Mouse (Mus musculus): ENCODE data around the gene Chpf2. TPM values are rescaled to one million over a fixed set of nuclear protein-coding genes. Genes with fewer than 3 reads are reported as not detected.

Gene Chpf2
- polyA plus RNA-seq, 1 experiment from 2014 or later = 52.0 TPM

DNA sequence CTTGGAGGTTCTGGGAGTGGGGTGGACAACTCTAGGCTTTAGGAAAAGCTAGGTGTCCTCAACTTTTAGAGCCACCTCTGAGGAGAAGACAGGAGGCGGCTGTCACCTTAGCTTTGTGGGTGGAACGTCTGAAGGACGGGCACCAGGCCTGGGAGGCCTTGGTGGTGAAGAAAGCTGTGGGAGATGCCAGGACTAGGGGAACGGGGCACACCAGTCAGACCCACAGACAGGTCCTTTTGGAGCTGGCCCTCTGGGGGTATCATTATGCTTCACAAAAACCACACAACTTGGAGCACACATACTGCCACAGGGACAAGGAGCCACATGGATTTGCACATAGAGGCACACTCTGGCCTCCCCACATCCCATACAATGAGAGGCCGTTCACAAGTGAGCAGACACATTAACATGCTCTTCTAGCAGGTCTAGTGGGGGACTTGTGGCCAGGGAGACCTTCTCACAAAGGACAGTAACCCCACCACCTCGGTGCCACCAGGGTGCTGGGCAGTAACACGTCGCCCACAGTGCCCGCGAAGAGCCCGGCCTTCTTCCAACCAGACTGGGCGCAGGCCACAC lies 17.6 kb downstream of the Chpf2 start:
- TF ChIP-seq CTCF (IDR thresholded peaks at IDR 0.05) = no peak
- ChIA-PET CTCF (interaction anchor here (0.8 to 1.0 kb wide), 2 partner anchors 8 to 24 kb away, joined by 3 to 4 read pairs; no protein-coding TSS in a partner anchor), POLR2A (interaction anchor here (1.4 to 1.9 kb wide), 3 partner anchors 11 to 26 kb away, joined by 3 to 7 read pairs (median 4); no protein-coding TSS in a partner anchor)
- DNase-seq (ENCODE audit: low read depth, low spot score) (no peak), ATAC-seq (no peak)
- no peaks in the 10 kb centered on the region for H3K27me3 ChIP-seq
- in situ Hi-C loops (cut with MboI; ENCODE audit: low pct_unique_long_range_greater_than_20kb) = no loop called here

DNA sequence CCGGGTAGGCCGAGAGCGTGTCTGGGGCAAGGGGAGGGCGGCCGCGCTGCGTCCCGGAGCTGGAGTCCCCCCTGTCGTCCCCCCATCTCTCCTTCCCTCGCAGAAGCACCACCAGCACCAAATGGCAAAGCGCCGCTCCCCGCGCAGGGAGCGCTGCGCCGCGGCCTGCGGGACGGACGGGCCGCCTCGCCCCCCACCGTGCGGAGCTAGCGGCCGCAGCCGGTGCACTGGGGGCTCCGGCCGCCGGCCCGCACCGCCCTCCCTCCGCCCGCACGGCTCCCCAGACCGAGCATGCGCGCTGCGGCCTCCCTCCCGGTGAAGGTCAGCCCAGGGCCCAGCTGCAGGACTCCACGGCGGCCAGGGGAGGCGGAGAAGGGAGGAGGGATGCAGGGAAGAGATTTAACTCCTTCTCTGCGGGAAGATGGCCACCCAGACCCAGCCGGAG lies 18.1 kb downstream of the Chpf2 start:
- DNase-seq (ENCODE audit: low read depth, low spot score) (no peak), ATAC-seq (peak; percentile 44)
- ChIA-PET CTCF (interaction anchor here (1.0 to 1.1 kb wide), 2 partner anchors 24 to 44 kb away, joined by 3 read pairs; no protein-coding TSS in a partner anchor), POLR2A (interaction anchor here (1.4 to 1.9 kb wide), 3 partner anchors 11 to 26 kb away, joined by 3 to 7 read pairs (median 4); no protein-coding TSS in a partner anchor)
- H3K27me3 ChIP-seq = no peaks in the 10 kb centered on the region
- in situ Hi-C loops (cut with MboI; ENCODE audit: low pct_unique_long_range_greater_than_20kb) = no loop called here
- no peak for TF ChIP-seq CTCF (IDR thresholded peaks at IDR 0.05)

DNA sequence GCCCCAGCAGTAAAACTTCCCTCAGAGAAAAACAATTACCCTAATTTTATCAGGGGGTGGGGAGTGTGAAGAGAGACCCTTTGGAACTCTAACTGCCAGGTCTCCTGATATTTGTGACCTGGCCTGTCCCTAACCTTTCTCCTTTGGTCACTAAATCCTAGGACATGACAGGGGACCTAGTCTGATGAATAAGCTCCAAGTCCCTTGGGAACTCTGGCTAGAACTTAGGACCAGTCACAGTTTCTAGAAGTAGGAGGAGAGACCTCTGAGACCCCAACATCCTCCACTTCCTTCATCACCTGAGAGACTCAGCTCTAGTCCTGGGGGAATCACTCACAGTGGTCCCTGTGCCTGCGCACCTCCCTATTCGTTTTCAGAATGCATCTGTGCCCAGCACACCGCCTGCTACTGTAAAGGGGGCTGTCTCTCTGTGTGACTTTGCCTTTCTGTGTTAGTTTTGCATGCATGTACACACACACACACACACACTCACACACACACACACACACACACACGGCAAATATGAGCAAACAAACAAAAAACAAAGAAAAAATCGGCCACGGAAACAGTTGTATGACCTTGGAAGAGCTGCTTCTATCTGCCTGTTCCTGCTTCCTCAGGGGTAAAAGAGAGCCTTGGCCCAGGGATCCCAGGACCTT lies 18.9 kb downstream of the Chpf2 start:
- in situ Hi-C loops (cut with MboI; ENCODE audit: low pct_unique_long_range_greater_than_20kb) = no loop called here
- DNase-seq (ENCODE audit: low read depth, low spot score) (no peak), ATAC-seq (no peak)
- no peaks in the 10 kb centered on the region for H3K27me3 ChIP-seq
- ChIA-PET CTCF (interaction anchor here (1.1 kb wide), 1 partner anchor 43 kb away, joined by 3 read pairs; no protein-coding TSS in a partner anchor), POLR2A (interaction anchor here (0.6 to 1.9 kb wide), 3 partner anchors 10 to 131 kb away, joined by 3 to 7 read pairs (median 3); no protein-coding TSS in a partner anchor)
- TF ChIP-seq CTCF (IDR thresholded peaks at IDR 0.05) = no peak

DNA sequence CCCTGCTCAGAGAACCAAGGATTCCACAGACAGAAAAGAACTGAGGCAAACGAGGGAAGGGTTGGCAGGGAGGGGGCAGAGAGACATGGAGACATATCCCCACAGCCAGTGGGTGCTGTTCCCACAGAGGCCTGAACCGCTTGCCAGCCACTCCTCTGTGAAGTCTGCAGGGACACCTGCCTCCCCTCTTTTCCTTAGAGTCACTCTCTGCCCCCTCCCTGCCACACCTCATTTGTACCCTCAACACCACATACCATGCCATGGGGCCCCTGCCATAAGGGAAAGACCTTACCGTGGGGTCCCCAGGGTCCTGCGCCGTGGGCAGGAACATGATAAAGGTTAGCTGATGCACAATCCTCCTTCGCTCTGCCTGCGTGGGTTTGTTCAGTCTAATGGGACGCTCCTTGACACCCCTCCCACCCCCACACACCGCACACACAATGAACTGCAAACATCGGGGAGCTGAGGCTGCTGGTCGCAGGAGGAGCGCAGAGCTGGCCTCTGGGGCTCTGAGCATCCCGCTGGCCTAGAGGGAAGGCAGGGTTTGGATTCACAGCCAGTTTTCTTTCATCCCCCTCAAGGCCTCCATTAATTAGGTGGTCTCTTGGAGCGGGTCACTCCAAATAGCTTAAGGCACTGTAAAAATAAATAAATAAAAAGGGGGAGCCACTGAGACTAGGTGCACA lies 19.6 kb downstream of the Chpf2 start:
- in situ Hi-C loops (cut with MboI; ENCODE audit: low pct_unique_long_range_greater_than_20kb) = no loop called here
- CTCF ChIA-PET = interaction anchor here (1.1 kb wide), 1 partner anchor 43 kb away, joined by 3 read pairs; no protein-coding TSS in a partner anchor
- POLR2A ChIA-PET = interaction anchor here (0.5 to 0.6 kb wide), 2 partner anchors 30 to 131 kb away, joined by 3 read pairs; no protein-coding TSS in a partner anchor

DNA sequence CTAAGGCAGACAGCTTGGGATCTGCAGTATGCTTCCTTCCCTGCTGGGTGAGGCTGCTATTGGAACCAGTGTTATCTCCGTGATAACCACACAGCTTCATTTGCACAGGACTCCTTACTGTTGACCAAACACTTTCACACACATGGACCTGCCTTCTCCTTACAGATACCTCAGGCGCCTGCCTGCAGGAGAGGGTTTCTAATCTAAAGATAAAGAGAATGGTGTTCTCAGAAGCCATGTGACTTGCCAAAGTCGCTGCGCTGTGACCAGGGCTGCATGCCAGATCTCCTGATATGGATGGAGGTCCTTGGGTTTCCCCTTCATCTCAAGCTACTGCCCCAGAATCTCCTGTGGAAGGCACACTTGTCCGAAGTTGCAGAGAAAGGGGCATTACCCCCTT lies 22.8 kb downstream of the Chpf2 start:
- ATAC-seq (no peak), DNase-seq (ENCODE audit: low read depth, low spot score) (no peak)
- CTCF ChIA-PET = interaction anchor here (3.8 kb wide), 1 partner anchor 15 kb away, joined by 11 read pairs; the partner anchor contains the start of gene Smarcd3
- no peaks in the 10 kb centered on the region for H3K27me3 ChIP-seq
- no peak for TF ChIP-seq CTCF (IDR thresholded peaks at IDR 0.05)
- POLR2A ChIA-PET = interaction anchor here (0.5 kb wide), 1 partner anchor 184 kb away, joined by 4 read pairs; no protein-coding TSS in a partner anchor
- in situ Hi-C loops (cut with MboI; ENCODE audit: low pct_unique_long_range_greater_than_20kb) = no loop called here

More for the DNA sequence above, 19.6 kb downstream of the Chpf2 start:
- TF ChIP-seq CTCF (IDR thresholded peaks at IDR 0.05) = no peak
- ATAC-seq (no peak), DNase-seq (ENCODE audit: low read depth, low spot score) (no peak)
- H3K27me3 ChIP-seq = no peaks in the 10 kb centered on the region

DNA sequence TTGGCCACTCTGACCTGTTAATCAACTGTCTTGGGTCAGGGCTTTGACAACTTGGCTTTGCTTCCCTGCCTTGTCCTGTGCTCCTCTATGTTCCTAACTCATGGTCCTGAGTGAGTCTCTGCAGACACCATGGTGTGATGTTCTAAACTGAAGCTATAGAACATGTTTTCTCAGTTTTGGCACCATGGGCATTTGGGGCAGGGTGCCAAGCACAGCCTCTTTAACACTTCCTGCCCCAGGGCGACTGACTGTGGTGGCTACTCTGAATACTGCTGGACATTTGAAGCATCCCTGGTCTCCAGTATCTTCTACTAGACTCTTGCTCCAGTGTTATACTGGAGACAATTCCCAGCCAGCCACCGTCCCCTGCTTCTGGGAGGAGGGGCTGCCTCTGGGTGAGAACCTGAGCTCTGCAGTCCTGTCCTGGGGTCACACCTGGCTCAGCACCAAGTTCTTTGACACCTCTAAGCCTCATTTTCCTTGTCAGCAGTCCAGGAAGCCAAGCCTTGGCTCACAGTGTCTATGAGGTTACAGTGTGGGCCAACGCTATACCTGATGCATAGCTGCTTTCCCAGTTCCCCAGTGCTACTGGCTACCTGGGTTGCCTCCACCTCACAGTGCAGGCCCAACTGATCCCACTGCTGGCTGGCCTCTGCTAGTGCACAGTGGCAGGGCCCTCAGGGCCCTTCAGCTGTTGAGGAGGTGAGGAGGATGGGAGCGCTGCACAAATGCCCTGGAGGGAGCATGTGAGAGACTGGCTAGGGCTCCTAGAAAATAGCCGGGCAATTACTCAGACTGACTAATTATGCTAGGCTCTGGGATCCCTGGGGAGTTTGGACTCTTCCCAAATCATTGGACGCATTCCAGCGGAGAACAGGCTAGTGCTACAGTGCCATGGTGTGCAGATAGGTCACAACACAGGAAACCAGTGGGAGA lies 25.1 kb downstream of the Chpf2 start:
- ChIA-PET POLR2A (interaction anchor here (0.8 to 2.5 kb wide), 6 partner anchors 10 to 17 kb away, joined by 3 to 20 read pairs (median 4); no protein-coding TSS in a partner anchor), CTCF (interaction anchor here (1.1 to 3.8 kb wide), 5 partner anchors 11 to 102 kb away, joined by 3 to 11 read pairs (median 8); partner anchors contain the start of gene Smarcd3)
- no peaks in the 10 kb centered on the region for H3K27me3 ChIP-seq
- DNase-seq (ENCODE audit: low read depth, low spot score) = peak; percentile 99
- no peak for TF ChIP-seq CTCF (IDR thresholded peaks at IDR 0.05)
- peak; percentile 96 for ATAC-seq
- in situ Hi-C loops (cut with MboI; ENCODE audit: low pct_unique_long_range_greater_than_20kb) = no loop called here

DNA sequence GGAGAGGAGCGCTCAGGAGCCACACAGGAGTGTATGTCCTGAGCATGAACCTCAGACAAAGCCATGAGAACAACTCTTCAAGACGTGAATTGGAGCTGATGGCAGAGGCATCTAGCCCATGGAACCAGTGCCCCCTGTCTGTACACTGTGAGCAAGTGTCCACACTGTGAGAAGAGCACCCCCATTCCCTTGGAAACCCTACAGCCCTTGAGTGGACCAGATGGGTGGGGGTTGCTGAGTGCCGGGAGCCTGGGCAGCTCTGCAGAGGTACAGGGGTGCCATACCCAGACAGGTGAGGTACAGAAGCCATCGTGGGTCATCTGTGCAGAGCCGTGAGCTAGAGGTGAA lies 25.7 kb downstream of the Chpf2 start:
- in situ Hi-C loops (cut with MboI; ENCODE audit: low pct_unique_long_range_greater_than_20kb) = no loop called here
- no peak for DNase-seq (ENCODE audit: low read depth, low spot score)
- peak; percentile 2 for ATAC-seq

DNA sequence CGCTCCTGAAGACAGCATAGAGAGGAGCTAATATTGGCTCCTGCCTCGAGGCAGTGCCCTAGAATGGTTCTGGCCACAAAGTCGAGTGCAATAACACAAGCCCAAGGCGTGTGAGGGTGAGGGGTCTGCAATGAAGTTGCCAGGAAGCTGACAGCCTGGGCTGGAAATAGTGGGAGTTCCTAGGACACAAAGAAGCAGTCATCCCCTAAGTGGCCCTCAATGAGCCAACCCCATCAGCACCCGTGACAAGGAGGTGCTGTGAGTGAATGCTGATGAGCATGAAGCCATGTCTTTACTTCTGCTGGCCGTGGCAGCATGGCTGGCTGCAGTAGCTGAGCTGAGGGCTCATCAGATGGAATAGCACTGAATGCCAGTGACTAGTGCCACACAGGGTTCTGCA lies 28.6 kb downstream of the Chpf2 start:
- in situ Hi-C loops (cut with MboI; ENCODE audit: low pct_unique_long_range_greater_than_20kb) = no loop called here
- DNase-seq (ENCODE audit: low read depth, low spot score) = no peak
- ATAC-seq = no peak
- ChIA-PET CTCF (no interaction called here), POLR2A (interaction anchor here (0.6 to 2.2 kb wide), 3 partner anchors 9 to 17 kb away, joined by 3 to 7 read pairs (median 3); partner anchors contain the start of gene Smarcd3)
- TF ChIP-seq CTCF (IDR thresholded peaks at IDR 0.05) = no peak
- no peaks in the 10 kb centered on the region for H3K27me3 ChIP-seq

More for the DNA sequence above, 25.7 kb downstream of the Chpf2 start:
- CTCF ChIA-PET = interaction anchor here (0.8 to 3.8 kb wide), 5 partner anchors 8 to 20 kb away, joined by 3 to 11 read pairs (median 8); partner anchors contain the start of gene Smarcd3
- TF ChIP-seq CTCF (IDR thresholded peaks at IDR 0.05) = no peak
- POLR2A ChIA-PET = interaction anchor here (1.0 to 2.5 kb wide), 3 partner anchors 9 to 14 kb away, joined by 3 to 20 read pairs (median 5); no protein-coding TSS in a partner anchor
- H3K27me3 ChIP-seq = no peaks in the 10 kb centered on the region

DNA sequence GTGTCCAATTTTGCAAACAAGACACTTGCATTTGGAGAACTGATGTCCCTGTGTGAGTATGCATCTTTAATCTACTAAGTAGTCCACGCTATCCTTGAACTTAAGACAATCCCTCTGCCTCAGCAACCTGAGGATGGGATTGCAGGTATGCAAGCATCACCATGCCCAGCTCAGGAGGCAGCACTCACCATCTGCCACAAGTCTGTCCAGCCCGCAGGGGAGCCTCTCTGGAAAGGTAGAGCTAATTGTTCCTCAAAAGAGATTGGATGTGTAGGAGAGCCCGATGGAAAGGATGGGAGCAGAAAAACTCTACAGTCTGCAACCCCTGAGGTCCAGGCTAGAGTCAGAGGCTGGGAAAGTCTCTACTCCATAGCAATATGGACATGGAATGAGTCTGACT lies 32.4 kb downstream of the Chpf2 start:
- no peak for TF ChIP-seq CTCF (IDR thresholded peaks at IDR 0.05)
- POLR2A ChIA-PET = no interaction called here
- in situ Hi-C loops (cut with MboI; ENCODE audit: low pct_unique_long_range_greater_than_20kb) = no loop called here
- no peaks in the 10 kb centered on the region for H3K27me3 ChIP-seq
- CTCF ChIA-PET = no interaction called here
- no peak for ATAC-seq
- DNase-seq (ENCODE audit: low read depth, low spot score) = no peak
